Mouse (Mus musculus) stomach, postnatal 0 days (tissue): ENCODE data around the gene Gdpd3. TPM values are rescaled to one million over a fixed set of nuclear protein-coding genes. Genes with fewer than 3 reads are reported as not detected.

Source experiments
- ATAC-seq: fragments of 200-750 bp; cut with Nextera tagmentation; 2 replicates; pipeline ENCODE4 v1.8.0; 2017; ENCODE audit not compliant: low FRiP score, low TSS enrichment
- DNase-seq: peaks from one replicate; pipeline ENCODE4 v3.0.0-alpha.2; 2016; ENCODE audit warnings: low spot score
- H3K27ac ChIP-seq: fragments of 300-500 bp; sonication (generic); replicated peaks from 2 replicates; pipeline ENCODE4 v1.5.1; 2014; ENCODE audit warnings: mild to moderate bottlenecking, control low read depth
- H3K27me3 ChIP-seq: fragments of 300-500 bp; sonication (generic); 2 replicates; pipeline ENCODE4 v1.6.1; 2014; ENCODE audit warnings: low read length; ENCODE audit not compliant: control insufficient read depth, insufficient read depth
- H3K36me3 ChIP-seq: fragments of 300-500 bp; sonication (generic); 2 replicates; pipeline ENCODE4 v1.6.1; 2014; ENCODE audit warnings: low read length, mixed read lengths; ENCODE audit not compliant: control insufficient read depth, insufficient read depth
- H3K4me1 ChIP-seq: fragments of 300-500 bp; sonication (generic); replicated peaks from 2 replicates; pipeline ENCODE4 v1.6.1; 2014; ENCODE audit warnings: antibody characterized with exemption; ENCODE audit not compliant: control insufficient read depth, insufficient read depth
- H3K4me2 ChIP-seq: fragments of 300-500 bp; sonication (generic); replicated peaks from 2 replicates; pipeline ENCODE4 v1.6.1; 2014; ENCODE audit warnings: low read depth, mild to moderate bottlenecking, control low read depth, moderate library complexity
- H3K4me3 ChIP-seq: fragments of 300-500 bp; sonication (generic); 2 replicates; pipeline ENCODE4 v1.5.1; 2014; ENCODE audit warnings: low read depth, low read length, control low read depth
- H3K9ac ChIP-seq: fragments of 300-500 bp; sonication (generic); 2 replicates; pipeline ENCODE4 v1.6.1; 2014; ENCODE audit warnings: mild to moderate bottlenecking, low read length, control low read depth, mixed read lengths
- H3K9me3 ChIP-seq: fragments of 300-500 bp; sonication (generic); 2 replicates; pipeline ENCODE4 v1.6.1; 2016; ENCODE audit warnings: low read length; ENCODE audit not compliant: control insufficient read depth
- CTCF ChIP-seq: IDR thresholded peaks from 2 replicates; pipeline ENCODE4 v1.5.1; 2016; ENCODE audit warnings: antibody characterized with exemption, low read depth, mild to moderate bottlenecking, moderate library complexity
- EP300 ChIP-seq: optimal IDR thresholded peaks from 2 replicates; pipeline ENCODE3; 2016; ENCODE audit warnings: antibody characterized with exemption
- WGBS: fragments of 180-500 bp; shearing (Covaris S2); extraction: QIAGEN DNeasy Blood & Tissue Kit; methylation state at CpG from one replicate; pipeline ENCODE4 v1.1.7; 2014; 5-methylcytosine and 5-hydroxymethylcytosine counted together
- polyA plus RNA-seq: library from polyadenylated mRNA; unstranded; fragments of >200 nt; fragmentation: Nextera tagmentation; extraction: Ambion mirVana; gene quantifications from 2 replicates; pipeline ENCODE4 v1.2.1, GENCODE M21; 2015

Gene Gdpd3
- polyA plus RNA-seq, 1 experiment from 2014 or later = 51.3 TPM

DNA sequence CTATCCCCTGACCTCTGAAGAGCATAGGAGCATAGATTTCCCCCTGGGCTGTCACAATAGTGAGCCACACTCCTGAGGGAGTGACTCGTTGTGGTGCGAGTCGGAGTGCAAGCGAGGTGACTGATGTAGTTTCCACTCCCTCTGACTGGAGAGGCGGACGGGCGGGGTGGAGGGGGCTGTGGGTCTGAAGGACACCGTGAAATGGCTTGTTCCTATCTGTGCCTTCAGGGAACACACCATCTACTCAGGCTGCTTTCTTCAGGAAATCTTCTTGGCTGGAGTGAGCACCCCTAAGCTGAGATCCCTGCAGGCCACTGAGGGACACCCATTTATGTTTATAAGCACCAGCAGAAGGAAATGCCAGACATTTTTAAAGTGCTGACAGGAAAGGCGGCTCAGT lies 56.6 kb downstream of the Gdpd3 start:
- Histone ChIP-seq H3K4me2 (peak overlapping the region; percentile 44; the same call in 1 of the 2 replicates), H3K9me3 (no peaks in the 10 kb centered on the region), H3K27me3 (peaks cover 2% of the 10 kb centered on the region; the same call in 1 of the 2 replicates), H3K36me3 (no peaks in the 10 kb centered on the region), H3K27ac (no peak overlapping the region), H3K4me3 (no peak overlapping the region; the same call in 1 of the 2 replicates), H3K9ac (no peak overlapping the region), H3K4me1 (no peaks in the 10 kb centered on the region)
- ATAC-seq (no peak), DNase-seq (no peak)
- WGBS = 27% methylated on average over 9 of the region's 9 CpGs
- TF ChIP-seq CTCF (no peak), EP300 (no peak)

DNA sequence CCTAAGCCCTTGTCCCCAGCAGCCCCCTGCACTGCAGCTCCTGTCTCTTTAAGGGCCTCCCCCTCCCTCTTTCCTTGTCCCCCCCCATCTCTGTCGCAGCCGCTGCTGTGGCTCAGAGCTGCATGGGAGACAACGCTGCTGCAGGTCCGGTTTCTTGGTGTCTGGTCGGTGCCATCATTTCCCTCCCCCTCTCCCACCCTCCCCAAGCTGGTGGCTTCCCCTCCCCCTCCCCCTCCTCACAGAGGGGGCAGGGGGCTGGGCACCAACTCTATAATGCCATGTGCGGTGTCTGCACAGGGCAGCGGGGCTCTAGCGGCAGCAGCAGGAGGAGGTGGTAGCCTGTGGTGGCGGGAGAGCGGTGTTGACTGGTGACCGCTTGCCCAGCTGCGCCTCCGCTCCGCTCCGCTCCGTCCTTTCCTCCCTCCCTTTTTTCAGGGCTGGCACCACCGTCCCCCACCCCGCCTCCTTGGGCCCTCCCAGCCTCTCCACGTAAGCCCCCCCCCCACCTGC lies 57.1 kb downstream of the Gdpd3 start:
- ATAC-seq (no peak), DNase-seq (no peak)
- no peaks in the 10 kb centered on the region for H3K36me3 ChIP-seq
- H3K9ac ChIP-seq = no peak overlapping the region
- H3K4me1 ChIP-seq = no peaks in the 10 kb centered on the region
- H3K4me2 ChIP-seq = peak overlapping the region; percentile 44
- H3K4me3 ChIP-seq = peak overlapping the region; percentile 19; the same call in 1 of the 2 replicates
- H3K9me3 ChIP-seq = no peaks in the 10 kb centered on the region
- WGBS = 2% methylated on average over 10 of the region's 19 CpGs
- TF ChIP-seq CTCF (no peak), EP300 (no peak)
- peaks cover 2% of the 10 kb centered on the region; the same call in 1 of the 2 replicates for H3K27me3 ChIP-seq
- H3K27ac ChIP-seq = no peak overlapping the region

DNA sequence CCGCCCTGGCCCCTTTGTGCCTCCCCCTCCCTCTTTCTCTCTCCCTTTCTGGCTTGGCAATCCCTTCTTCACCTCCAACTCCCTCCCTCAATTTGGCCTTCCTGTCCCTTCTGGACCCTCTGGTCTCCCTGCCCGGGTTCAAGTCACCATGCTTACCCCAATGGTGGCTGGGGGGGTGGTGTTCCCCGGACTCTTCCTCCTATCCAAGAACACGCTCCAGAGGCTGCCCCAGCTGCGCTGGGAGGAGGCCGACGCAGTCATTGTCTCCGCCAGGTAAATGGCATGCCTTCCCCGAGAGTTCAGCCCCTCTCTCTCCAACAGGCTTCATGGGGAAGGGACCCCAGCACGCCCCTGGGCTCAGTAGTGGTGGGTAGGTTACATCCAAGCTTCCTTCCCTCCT lies 57.8 kb downstream of the Gdpd3 start:
- ATAC-seq (no peak), DNase-seq (no peak)
- H3K4me2 ChIP-seq = no peak overlapping the region
- no peak overlapping the region for H3K9ac ChIP-seq
- H3K4me3 ChIP-seq = no peak overlapping the region
- H3K4me1 ChIP-seq = no peaks in the 10 kb centered on the region
- H3K27me3 ChIP-seq = peaks cover 2% of the 10 kb centered on the region; the same call in 1 of the 2 replicates
- WGBS = 14% methylated on average over 10 of the region's 10 CpGs
- no peaks in the 10 kb centered on the region for H3K36me3 ChIP-seq
- no peaks in the 10 kb centered on the region for H3K9me3 ChIP-seq
- TF ChIP-seq EP300 = no peak
- TF ChIP-seq CTCF = no peak
- H3K27ac ChIP-seq = no peak overlapping the region

Other genes starting within 250 kb of the Gdpd3 start
- gene Eif3c, start 199.9 kb upstream of the Gdpd3 start, polyA plus RNA-seq = 150 and 163 TPM in 2 replicates
- 0.46 and 0.56 TPM in 2 replicates for gene Apobr, start 181.4 kb upstream of the Gdpd3 start, polyA plus RNA-seq
- gene Cln3, start 180.5 kb upstream of the Gdpd3 start, polyA plus RNA-seq = 17.2 and 17.7 TPM in 2 replicates
- 0.10 and 0.13 TPM in 2 replicates for gene Il27, start 171.4 kb upstream of the Gdpd3 start, polyA plus RNA-seq
- 140 and 182 TPM in 2 replicates for gene Nupr1, start 135.5 kb upstream of the Gdpd3 start, polyA plus RNA-seq
- gene Sgf29, start 117.0 kb upstream of the Gdpd3 start, polyA plus RNA-seq = 28.6 and 28.9 TPM in 2 replicates
- 10.9 and 12.4 TPM in 2 replicates for gene Sult1a1, start 89.9 kb upstream of the Gdpd3 start, polyA plus RNA-seq
- gene Bola2, start 70.9 kb upstream of the Gdpd3 start, polyA plus RNA-seq = 92.3 and 93.4 TPM in 2 replicates
- 6.1 and 6.2 TPM in 2 replicates for gene Slx1b, start 70.5 kb upstream of the Gdpd3 start, polyA plus RNA-seq
- gene Coro1a, start 58.5 kb upstream of the Gdpd3 start, polyA plus RNA-seq = 15.7 and 16.9 TPM in 2 replicates
- 114 and 116 TPM in 2 replicates for gene Mapk3, start 6.7 kb upstream of the Gdpd3 start, polyA plus RNA-seq
- gene Ypel3, start 10.6 kb downstream of the Gdpd3 start, polyA plus RNA-seq = 86.0 and 102 TPM in 2 replicates
- 0.08 and 0.18 TPM in 2 replicates for gene Tbx6, start 15.1 kb downstream of the Gdpd3 start, polyA plus RNA-seq
- gene Ppp4c, start 26.2 kb downstream of the Gdpd3 start, polyA plus RNA-seq = 118 and 122 TPM in 2 replicates
- 0.57 and 0.59 TPM in 2 replicates for gene Fam57b, start 31.3 kb downstream of the Gdpd3 start, polyA plus RNA-seq
- not detected in 2 replicates for gene 4930451I11Rik, start 65.3 kb downstream of the Gdpd3 start, polyA plus RNA-seq
- 0.15 and 0.41 TPM in 2 replicates for gene Doc2a, start 81.1 kb downstream of the Gdpd3 start, polyA plus RNA-seq
- 5.7 and 7.6 TPM in 2 replicates for gene Hirip3, start 95.6 kb downstream of the Gdpd3 start, polyA plus RNA-seq
- 31.0 and 34.4 TPM in 2 replicates for gene Ino80e, start 96.0 kb downstream of the Gdpd3 start, polyA plus RNA-seq
- 13.9 TPM in 2 replicates for gene Taok2, start 118.4 kb downstream of the Gdpd3 start, polyA plus RNA-seq
- gene Tmem219, start 156.6 kb downstream of the Gdpd3 start, polyA plus RNA-seq = 32.9 and 36.3 TPM in 2 replicates
- 9.7 and 10.2 TPM in 2 replicates for gene Kctd13, start 162.5 kb downstream of the Gdpd3 start, polyA plus RNA-seq
- gene Asphd1, start 183.2 kb downstream of the Gdpd3 start, polyA plus RNA-seq = 0.28 and 0.40 TPM in 2 replicates
- gene Sez6l2, start 184.2 kb downstream of the Gdpd3 start, polyA plus RNA-seq = 1.5 and 1.6 TPM in 2 replicates
- 79.3 and 80.4 TPM in 2 replicates for gene Cdipt, start 209.6 kb downstream of the Gdpd3 start, polyA plus RNA-seq
- 1.5 and 1.7 TPM in 2 replicates for gene Cdiptos, start 209.8 kb downstream of the Gdpd3 start, polyA plus RNA-seq
- 49.5 and 50.0 TPM in 2 replicates for gene Mvp, start 248.3 kb downstream of the Gdpd3 start, polyA plus RNA-seq